Mouse (Mus musculus) midbrain, embryonic 15.5 days (tissue): ENCODE data around the gene Cep95. TPM values are rescaled to one million over a fixed set of nuclear protein-coding genes. Genes with fewer than 3 reads are reported as not detected.
"Not testable (repeated sequence)": the region's sequence is repeated elsewhere in the genome, so short reads cannot be mapped to it uniquely, and the experiment has no call there.

Experiments
- ATAC-seq: fragments of 200-750 bp; cut with Nextera tagmentation; replicated peaks from 2 replicates; pipeline ENCODE4 v1.8.0; 2017; ENCODE audit warnings: moderate TSS enrichment
- H3K27ac ChIP-seq: fragments of 300-500 bp; sonication (generic); 2 replicates; pipeline ENCODE4 v1.5.1; 2015; ENCODE audit warnings: mild to moderate bottlenecking, inconsistent platforms
- H3K27me3 ChIP-seq: fragments of 300-500 bp; sonication (generic); replicated peaks from 2 replicates; pipeline ENCODE4 v1.6.1; 2015; ENCODE audit warnings: inconsistent platforms
- H3K36me3 ChIP-seq: fragments of 300-500 bp; sonication (generic); replicated peaks from 2 replicates; pipeline ENCODE4 v1.6.1; 2015; ENCODE audit warnings: inconsistent platforms
- H3K4me1 ChIP-seq: fragments of 300-500 bp; sonication (generic); 2 replicates; pipeline ENCODE4 v1.6.1; 2015; ENCODE audit warnings: inconsistent platforms
- H3K4me2 ChIP-seq: fragments of 300-500 bp; sonication (generic); 2 replicates; pipeline ENCODE4 v1.6.1; 2015; ENCODE audit warnings: inconsistent platforms, mild to moderate bottlenecking, moderate library complexity
- H3K4me3 ChIP-seq: fragments of 300-500 bp; sonication (generic); 2 replicates; pipeline ENCODE4 v1.5.1; 2015; ENCODE audit warnings: mild to moderate bottlenecking, inconsistent platforms
- H3K9ac ChIP-seq: fragments of 300-500 bp; sonication (generic); 2 replicates; pipeline ENCODE4 v1.6.1; 2015; ENCODE audit warnings: mild to moderate bottlenecking, inconsistent platforms
- H3K9me3 ChIP-seq: fragments of 300-500 bp; sonication (generic); 2 replicates; pipeline ENCODE4 v1.6.1; 2016; ENCODE audit warnings: inconsistent platforms
- WGBS: fragments of 180-500 bp; shearing (Covaris S2); methylation state at CpG from one replicate; pipeline ENCODE4 v1.1.7; 2015; ENCODE audit warnings: mixed read lengths; 5-methylcytosine and 5-hydroxymethylcytosine counted together
- polyA plus RNA-seq: library from polyadenylated mRNA; unstranded; fragments of >200 nt; fragmentation: Nextera tagmentation; extraction: Ambion mirVana; gene quantifications from 2 replicates; pipeline ENCODE4 v1.2.1, GENCODE M21; 2015

Cep95 gene
- polyA plus RNA-seq: 17.0 and 17.3 TPM in 2 replicates

DNA sequence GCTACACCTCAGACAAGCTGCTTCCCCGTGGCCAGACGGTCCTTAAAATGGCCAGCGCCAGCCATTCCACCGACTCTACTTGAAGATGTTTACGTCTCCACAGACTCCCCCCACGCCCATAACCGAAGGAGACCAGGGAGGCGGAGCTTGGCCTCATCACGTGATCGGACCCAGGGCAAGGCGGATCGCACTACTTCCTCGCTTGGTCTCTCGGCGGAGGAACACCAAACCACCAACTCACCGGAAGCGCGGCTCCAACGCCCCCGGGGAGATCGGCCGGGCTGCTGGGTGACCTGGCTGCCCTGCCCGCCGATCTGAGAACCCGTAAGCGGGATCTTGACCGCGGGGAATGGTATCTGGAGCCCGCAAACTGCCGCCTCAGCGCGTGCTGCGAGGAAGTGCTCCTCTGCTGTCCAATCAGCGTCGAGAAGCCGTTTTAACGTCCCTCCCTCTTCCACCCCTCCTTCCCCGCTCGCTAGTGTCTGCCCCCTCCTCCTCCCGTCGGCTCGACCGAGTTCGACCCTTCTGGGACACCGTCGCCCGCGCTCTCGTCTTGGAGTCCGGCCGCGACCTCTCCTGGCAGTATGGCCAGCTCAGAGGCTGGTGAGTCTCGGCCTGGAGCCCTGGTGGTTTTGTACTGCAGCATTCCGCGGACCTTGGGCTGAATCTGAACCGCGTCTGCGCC, at the start of gene Cep95, which contains the start of gene Ddx5:
TSS of gene Cep95 (plus strand) at position 478 of the 685 bp plus-strand sequence.
TSS of gene Ddx5 (minus strand) at position 411 of the 685 bp plus-strand sequence.
- H3K27me3 ChIP-seq: no peaks in the 10 kb centered on the region
- peak within 1 kb of the TSS; percentile 98 for H3K9ac ChIP-seq
- peak within 1 kb of the TSS; percentile 72 for H3K4me2 ChIP-seq
- ATAC-seq: peak; percentile 96
- no peaks in the 10 kb centered on the region for H3K9me3 ChIP-seq
- H3K27ac ChIP-seq: peak within 1 kb of the TSS; percentile 99
- peak within 1 kb of the TSS; percentile 76 for H3K4me3 ChIP-seq
- H3K36me3 ChIP-seq: peaks cover 21% of the 10 kb centered on the region
- peaks cover 34% of the 10 kb centered on the region for H3K4me1 ChIP-seq
- under 1% methylated on average over 58 of the region's 58 CpGs for WGBS

DNA sequence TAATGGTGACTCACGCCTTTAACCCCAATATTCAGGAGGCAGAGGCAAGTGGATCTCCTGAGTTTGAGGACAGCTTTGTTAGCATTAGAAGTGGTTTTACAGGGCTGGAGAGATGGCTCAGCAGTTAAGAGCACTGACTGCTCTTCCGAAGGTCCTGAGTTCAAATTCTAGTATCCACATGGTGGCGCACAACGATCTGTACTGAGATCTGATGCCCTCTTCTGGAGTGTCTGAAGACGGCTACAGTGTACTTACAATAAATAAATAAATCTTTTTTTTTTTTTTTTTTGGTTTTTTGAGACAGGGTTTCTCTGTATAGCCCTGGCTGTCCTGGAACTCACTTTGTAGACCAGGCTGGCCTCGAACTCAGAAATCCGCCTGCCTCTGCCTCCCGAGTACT, 48.3 kb upstream of the Cep95 start:
- not testable (repeated sequence) for H3K27ac ChIP-seq, H3K4me3 ChIP-seq, H3K27me3 ChIP-seq, H3K9me3 ChIP-seq, H3K9ac ChIP-seq, ATAC-seq, H3K4me2 ChIP-seq, H3K36me3 ChIP-seq
- H3K4me1 ChIP-seq: peaks cover 22% of the 10 kb centered on the region
- 84% methylated on average over 6 of the region's 8 CpGs for WGBS

DNA sequence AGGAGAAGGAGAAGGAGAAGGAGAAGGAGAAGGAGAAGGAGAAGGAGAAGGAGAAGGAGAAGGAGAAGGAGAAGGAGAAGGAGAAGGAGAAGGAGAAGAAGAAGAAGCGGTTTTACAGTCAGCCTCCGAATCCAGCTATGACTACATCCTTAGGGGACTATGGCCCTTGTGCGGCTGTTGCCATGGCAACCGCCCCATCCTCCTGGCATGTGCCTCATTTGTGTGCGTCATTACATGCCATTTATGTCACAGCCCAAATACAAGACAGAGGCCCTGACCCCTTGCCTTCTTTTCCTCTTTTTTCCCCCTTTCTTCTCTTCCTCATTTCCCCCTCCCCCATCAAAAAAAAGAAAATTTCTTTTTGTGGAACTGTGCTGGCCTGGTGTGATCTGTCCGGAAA, 47.8 kb upstream of the Cep95 start:
- no peaks in the 10 kb centered on the region for H3K27me3 ChIP-seq
- H3K4me2 ChIP-seq: no peak overlapping the region
- H3K27ac ChIP-seq: no peak overlapping the region
- 23% methylated on average over 6 of the region's 6 CpGs for WGBS
- H3K9ac ChIP-seq: no peak overlapping the region
- no peak for ATAC-seq
- H3K4me3 ChIP-seq: no peak overlapping the region
- H3K9me3 ChIP-seq: no peaks in the 10 kb centered on the region
- H3K4me1 ChIP-seq: peaks cover 20% of the 10 kb centered on the region
- H3K36me3 ChIP-seq: no peaks in the 10 kb centered on the region

DNA sequence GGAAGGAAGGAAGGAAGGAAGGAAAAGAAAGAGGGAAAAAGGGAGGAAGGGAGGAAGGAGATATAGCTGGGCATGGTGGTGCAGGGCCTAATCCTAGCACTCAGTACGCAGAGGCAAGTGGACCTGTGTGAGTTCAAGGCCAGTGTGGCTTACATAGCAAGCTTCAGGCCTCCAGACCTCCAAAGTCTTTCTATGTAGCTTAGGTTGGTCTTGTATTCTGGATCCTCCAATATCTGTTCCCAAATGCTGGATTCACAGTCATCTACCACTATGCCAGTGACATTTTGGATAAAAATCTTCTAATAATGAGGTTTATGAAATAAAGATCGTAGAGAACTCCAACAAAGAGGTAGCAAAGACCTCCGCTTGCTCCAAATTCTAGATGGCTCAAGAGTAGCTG, 47.2 kb upstream of the Cep95 start:
- no peaks in the 10 kb centered on the region for H3K27me3 ChIP-seq
- no peaks in the 10 kb centered on the region for H3K9me3 ChIP-seq
- no peak overlapping the region for H3K4me3 ChIP-seq
- 87% methylated on average over 3 of the region's 3 CpGs for WGBS
- no peak for ATAC-seq
- H3K4me1 ChIP-seq: peaks cover 14% of the 10 kb centered on the region
- no peak overlapping the region for H3K4me2 ChIP-seq
- H3K27ac ChIP-seq: no peak overlapping the region
- no peaks in the 10 kb centered on the region for H3K36me3 ChIP-seq
- no peak overlapping the region for H3K9ac ChIP-seq

DNA sequence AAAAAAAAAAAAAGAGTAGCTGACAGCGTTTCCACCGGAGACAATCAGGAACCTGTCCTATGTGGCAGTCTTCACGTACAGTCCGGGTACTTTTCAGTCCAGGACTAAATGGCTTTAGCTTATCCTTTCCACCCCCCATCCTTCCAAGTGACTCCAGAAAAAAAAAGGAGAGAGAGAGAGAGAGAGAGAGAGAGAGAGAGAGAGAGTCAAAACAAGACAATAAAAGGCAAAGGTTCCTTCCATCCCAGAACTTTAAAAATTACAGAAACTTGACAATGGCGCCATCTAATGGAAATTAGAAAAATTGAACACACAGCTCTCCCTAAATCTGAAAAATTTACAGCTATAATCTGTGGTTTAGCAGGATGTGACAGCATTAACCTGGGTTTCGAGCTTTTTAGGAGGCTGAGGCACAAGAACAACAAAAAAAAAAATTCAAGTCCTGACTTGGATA, 46.6 kb upstream of the Cep95 start:
- ATAC-seq: no peak
- Histone ChIP-seq H3K4me2 (no peak overlapping the region), H3K27ac (no peak overlapping the region), H3K4me1 (peaks cover 8% of the 10 kb centered on the region), H3K36me3 (no peaks in the 10 kb centered on the region), H3K27me3 (no peaks in the 10 kb centered on the region), H3K9me3 (no peaks in the 10 kb centered on the region), H3K4me3 (no peak overlapping the region), H3K9ac (no peak overlapping the region)
- 45% methylated on average over 6 of the region's 6 CpGs for WGBS

DNA sequence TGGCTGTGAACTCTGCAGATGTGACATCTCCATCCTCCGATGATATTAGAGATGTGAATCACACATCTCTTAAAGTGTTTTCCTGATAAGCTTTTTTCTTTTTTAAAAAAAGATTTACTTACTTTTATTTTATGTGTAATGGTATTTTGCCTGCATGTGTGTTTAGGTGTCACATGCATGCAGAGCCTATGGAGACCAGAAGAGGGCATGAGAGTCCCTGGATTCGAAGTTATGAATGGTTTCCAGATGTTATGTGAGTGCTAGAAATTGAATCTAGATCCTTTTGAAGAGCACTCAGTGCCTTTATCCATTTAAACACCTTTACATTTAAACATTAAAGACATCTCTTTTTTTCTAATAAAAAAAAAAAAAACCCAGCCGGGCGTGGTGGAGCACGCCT, 44.1 kb upstream of the Cep95 start:
- Histone ChIP-seq H3K4me3 (no peak overlapping the region), H3K27ac (no peak overlapping the region), H3K4me2 (no peak overlapping the region), H3K27me3 (no peaks in the 10 kb centered on the region), H3K36me3 (no peaks in the 10 kb centered on the region), H3K4me1 (peaks cover 3% of the 10 kb centered on the region; the same call in 1 of the 2 replicates), H3K9me3 (no peaks in the 10 kb centered on the region), H3K9ac (no peak overlapping the region)
- no peak for ATAC-seq
- 91% methylated on average over 5 of the region's 5 CpGs for WGBS

DNA sequence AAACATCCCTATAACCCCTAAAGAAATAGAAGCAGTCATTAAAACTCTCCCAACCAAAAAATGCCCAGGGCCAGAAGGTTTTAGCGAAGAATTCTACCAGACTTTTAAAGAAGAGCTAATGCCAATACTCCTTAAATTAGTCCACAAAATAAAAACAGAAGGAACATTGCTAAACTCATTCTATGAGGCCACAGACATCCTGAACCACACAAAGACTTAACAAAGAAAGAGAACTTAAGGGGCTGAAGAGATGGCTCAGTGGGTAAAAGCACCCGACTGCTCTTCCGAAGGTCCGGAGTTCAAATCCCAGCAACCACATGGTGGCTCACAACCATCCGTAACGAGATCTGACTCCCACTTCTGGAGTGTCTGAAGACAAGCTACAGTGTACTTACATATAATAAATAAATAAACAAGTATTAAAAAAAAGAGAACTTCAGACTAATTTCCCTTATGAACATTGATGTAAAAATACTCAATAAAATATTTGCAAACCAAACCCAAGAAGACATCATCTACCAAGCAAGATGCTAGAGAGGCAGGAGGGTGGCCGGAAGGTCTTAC, 39.4 kb upstream of the Cep95 start:
- H3K27ac ChIP-seq, H3K9me3 ChIP-seq, ATAC-seq, H3K27me3 ChIP-seq, H3K4me3 ChIP-seq, H3K36me3 ChIP-seq, H3K4me1 ChIP-seq, H3K9ac ChIP-seq, H3K4me2 ChIP-seq: not testable (repeated sequence)
- 92% methylated on average over 7 of the region's 7 CpGs for WGBS

DNA sequence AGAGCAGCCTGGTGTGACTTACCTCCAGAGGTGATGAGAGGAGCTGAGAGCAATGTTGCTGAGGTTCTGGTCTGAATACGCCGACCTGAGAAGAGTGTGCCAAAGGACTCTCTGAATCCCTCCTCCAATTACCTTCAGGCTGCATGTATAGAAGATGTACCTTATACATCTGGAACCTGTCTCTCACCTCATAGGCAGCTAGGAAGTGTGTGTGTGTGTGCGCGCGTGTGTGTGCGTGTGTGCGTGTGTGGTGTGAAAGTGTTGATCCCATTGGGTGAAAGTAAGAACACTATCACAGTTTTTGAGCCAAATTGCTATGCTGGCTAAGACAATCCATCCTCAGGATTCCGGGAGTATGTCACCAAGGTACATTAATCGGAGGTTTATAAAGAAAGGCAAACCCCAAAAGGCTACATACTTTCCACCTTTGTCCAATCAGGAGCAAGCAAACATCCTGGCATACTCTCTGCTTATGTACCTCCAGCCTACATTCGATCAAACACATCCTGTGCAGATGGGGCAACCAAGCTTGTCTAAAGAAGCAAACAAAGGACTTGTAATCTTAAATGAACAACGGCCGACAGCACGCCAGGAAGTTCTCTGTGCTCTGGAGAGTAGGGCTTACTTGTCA, 38.8 kb upstream of the Cep95 start, which contains the start of gene Pecam1:
TSS of gene Pecam1 (minus strand) at position 508 of the 631 bp plus-strand sequence.
- no peaks in the 10 kb centered on the region for H3K27me3 ChIP-seq
- no peaks in the 10 kb centered on the region for H3K4me1 ChIP-seq
- 80% methylated on average over 13 of the region's 13 CpGs for WGBS
- H3K27ac ChIP-seq: no peak within 1 kb of the TSS
- no peak for ATAC-seq
- H3K36me3 ChIP-seq: no peaks in the 10 kb centered on the region
- H3K4me2 ChIP-seq: no peak within 1 kb of the TSS
- H3K9ac ChIP-seq: no peak within 1 kb of the TSS
- H3K4me3 ChIP-seq: no peak within 1 kb of the TSS
- H3K9me3 ChIP-seq: no peaks in the 10 kb centered on the region

DNA sequence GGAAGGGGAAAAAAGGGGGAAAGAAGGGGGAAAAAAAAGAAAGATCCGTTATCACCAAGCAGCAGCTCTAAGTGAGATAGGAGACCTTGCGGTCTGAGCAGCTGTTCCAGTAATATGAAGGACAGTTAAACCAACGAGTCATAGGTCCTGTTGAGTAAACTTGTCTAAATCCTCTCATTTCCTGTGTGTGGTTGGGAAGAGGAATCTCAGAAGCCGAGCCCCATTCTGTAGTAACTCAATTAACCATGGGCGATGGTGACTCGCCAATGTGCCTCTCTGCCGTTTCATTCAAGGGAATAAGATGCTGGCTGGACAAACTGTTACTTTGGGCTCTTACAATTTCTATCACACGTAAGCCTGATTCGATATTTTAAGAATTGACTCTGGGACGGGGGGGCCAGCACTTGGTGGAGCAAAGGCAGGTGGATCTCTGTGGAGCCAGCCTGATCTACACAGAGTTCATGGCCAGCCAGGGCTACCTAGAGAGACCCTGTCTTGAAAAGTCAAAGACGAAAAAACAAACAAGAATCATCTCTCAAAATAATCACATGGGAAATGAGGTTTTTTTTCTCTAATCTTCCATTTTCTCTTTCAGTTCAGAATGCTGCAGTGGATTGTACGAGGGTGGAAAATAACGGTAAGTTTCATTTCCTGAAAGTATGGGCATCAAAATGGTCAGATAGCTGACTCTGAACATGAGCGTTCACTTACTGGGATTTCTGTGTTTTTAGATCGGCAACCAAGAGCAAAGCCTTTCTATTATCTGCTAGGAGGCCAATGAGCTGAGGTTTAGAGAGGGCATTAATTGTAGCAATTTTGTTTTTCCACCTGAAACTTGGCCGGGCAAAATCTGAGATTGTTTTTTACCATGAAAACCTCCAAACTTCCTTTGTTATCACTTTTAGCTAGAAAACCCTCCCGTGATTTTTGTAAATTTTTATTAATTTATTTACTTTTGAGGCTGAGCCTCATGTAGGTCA, 37.7 kb upstream of the Cep95 start, which contains the start of gene Milr1:
TSS of gene Milr1 (plus strand) at position 188 of the 980 bp plus-strand sequence.
- H3K9ac ChIP-seq: no peak within 1 kb of the TSS
- H3K27ac ChIP-seq: no peak within 1 kb of the TSS
- no peak for ATAC-seq
- no peaks in the 10 kb centered on the region for H3K4me1 ChIP-seq
- H3K4me2 ChIP-seq: no peak within 1 kb of the TSS
- H3K9me3 ChIP-seq: no peaks in the 10 kb centered on the region
- WGBS: 93% methylated on average over 17 of the region's 17 CpGs
- no peaks in the 10 kb centered on the region for H3K27me3 ChIP-seq
- no peaks in the 10 kb centered on the region for H3K36me3 ChIP-seq
- H3K4me3 ChIP-seq: no peak within 1 kb of the TSS

DNA sequence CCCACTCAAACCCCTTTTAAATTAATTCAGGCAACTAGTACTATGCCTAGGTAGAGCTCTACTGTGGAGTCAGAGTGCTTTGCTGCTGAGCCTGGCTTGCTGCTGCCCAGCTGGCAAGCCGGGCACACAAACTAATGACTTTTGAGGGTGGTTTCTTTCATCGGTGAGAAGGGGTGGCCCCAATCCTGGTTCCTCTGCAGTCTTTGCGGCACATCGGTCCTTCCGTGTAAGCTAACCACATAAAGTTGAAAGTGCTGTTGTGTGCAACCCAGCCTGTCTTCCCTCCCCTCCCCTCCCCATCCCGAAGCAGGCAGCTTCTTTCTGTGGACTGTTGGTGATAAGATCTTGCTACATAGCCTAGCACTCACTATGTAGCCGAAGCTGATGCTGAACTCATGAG, 36.9 kb upstream of the Cep95 start:
- no peaks in the 10 kb centered on the region for H3K36me3 ChIP-seq
- H3K4me2 ChIP-seq: no peak overlapping the region
- no peak overlapping the region for H3K4me3 ChIP-seq
- H3K9me3 ChIP-seq: no peaks in the 10 kb centered on the region
- H3K4me1 ChIP-seq: no peaks in the 10 kb centered on the region
- no peak for ATAC-seq
- no peak overlapping the region for H3K27ac ChIP-seq
- WGBS: 89% methylated on average over 7 of the region's 7 CpGs
- no peak overlapping the region for H3K9ac ChIP-seq
- H3K27me3 ChIP-seq: no peaks in the 10 kb centered on the region

DNA sequence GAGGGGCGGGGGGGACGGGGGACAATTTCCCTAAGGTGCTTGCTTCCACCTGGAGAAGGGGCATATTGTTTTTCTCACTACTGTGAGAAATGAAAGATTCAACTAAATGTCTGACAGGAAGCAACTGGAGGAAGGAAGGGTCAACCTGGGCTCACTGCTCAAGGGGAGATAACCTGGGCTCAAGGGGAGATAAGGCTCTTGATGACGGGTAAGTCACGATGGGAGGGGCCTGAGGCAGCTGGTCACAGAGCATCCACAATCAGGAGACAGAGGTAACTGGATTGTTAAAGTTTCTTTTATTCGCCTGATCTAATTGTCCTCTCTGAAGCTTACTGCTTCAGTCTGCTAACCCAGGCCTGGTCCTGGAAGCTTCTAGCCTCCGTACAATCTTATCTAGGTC, 35.7 kb upstream of the Cep95 start:
- H3K36me3 ChIP-seq: no peaks in the 10 kb centered on the region
- no peak for ATAC-seq
- 87% methylated on average over 6 of the region's 6 CpGs for WGBS
- no peak overlapping the region for H3K4me3 ChIP-seq
- H3K27me3 ChIP-seq: no peaks in the 10 kb centered on the region
- H3K4me2 ChIP-seq: no peak overlapping the region
- no peaks in the 10 kb centered on the region for H3K4me1 ChIP-seq
- H3K9ac ChIP-seq: no peak overlapping the region
- no peak overlapping the region for H3K27ac ChIP-seq
- H3K9me3 ChIP-seq: no peaks in the 10 kb centered on the region

DNA sequence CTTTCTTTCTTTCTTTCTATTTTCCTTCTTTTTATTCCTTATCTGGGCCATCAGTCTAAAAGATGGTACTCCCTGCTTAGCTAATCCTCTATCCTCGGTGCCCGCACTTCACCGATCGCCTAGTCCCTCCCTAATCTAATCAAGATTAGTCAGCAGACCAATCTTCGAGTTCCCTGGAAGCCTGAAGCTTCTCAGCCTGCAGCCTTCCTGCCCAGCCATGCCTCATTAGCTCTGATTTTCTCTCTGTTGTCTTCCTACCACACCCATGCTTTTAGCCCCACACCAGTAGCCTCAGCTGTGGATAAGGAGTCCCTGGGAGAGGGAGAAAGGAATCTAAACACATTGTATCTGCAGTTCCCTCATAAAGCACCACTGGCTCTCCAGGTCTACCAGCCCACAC, 33.5 kb upstream of the Cep95 start:
- no peak overlapping the region for H3K27ac ChIP-seq
- H3K9me3 ChIP-seq: no peaks in the 10 kb centered on the region
- H3K27me3 ChIP-seq: no peaks in the 10 kb centered on the region
- H3K4me1 ChIP-seq: no peaks in the 10 kb centered on the region
- 36% methylated on average over 5 of the region's 5 CpGs for WGBS
- ATAC-seq: no peak
- no peak overlapping the region for H3K9ac ChIP-seq
- H3K4me2 ChIP-seq: no peak overlapping the region
- H3K36me3 ChIP-seq: no peaks in the 10 kb centered on the region
- H3K4me3 ChIP-seq: no peak overlapping the region
